Mouse (Mus musculus): ENCODE measurements around the gene Tnfrsf8. TPM values are rescaled to one million over a fixed set of nuclear protein-coding genes. Genes with fewer than 3 reads are reported as not detected.

The Tnfrsf8 gene
- polyA plus RNA-seq, 2 experiments: 0.02 to 0.05 TPM

- no peak for ATAC-seq (ENCODE audit: insufficient read depth)
- 60% methylated on average over 8 of the region's 8 CpGs for WGBS (ENCODE audit: insufficient replicate concordance)
- TF ChIP-seq EP300 (IDR thresholded peaks at IDR 0.05; ENCODE audit: low read depth) (no peak), CTCF (IDR thresholded peaks at IDR 0.05; ENCODE audit: low read depth) (no peak)
Measured at GRCm38 (mm10) chr4:145252611-145253010, 62.4 kb downstream of the Tnfrsf8 start.

GRCm38 (mm10) chr4:145251546-145251945 lies 63.4 kb downstream of the Tnfrsf8 start:
- Histone ChIP-seq H3K27ac (no peak overlapping the region), H3K27me3 (ENCODE audit: control insufficient read depth, insufficient read depth, low read length) (no peaks in the 10 kb centered on the region; the same call in 1 of the 2 replicates), H3K4me2 (ENCODE audit: low read depth) (no peak overlapping the region), H3K4me3 (ENCODE audit: insufficient read depth in 1 of 2, low read depth in 2 of 2, low read length in 2 of 2) (no peak overlapping the region), H3K4me1 (replicated peaks; ENCODE audit: control insufficient read depth in 2 of 2, insufficient read depth in 2 of 2, low read length in 1 of 2) (0 out of 4 replicates have a peak, but pooled peaks cover 0 to 3% of the 10 kb centered on the region in 2 experiments), H3K9me3 (ENCODE audit: control insufficient read depth, low read length) (no peaks in the 10 kb centered on the region), H3K9ac (replicated peaks) (no peak overlapping the region), H3K36me3 (replicated peaks; ENCODE audit: control insufficient read depth, insufficient read depth, low read depth) (no peaks in the 10 kb centered on the region)
- DNase-seq (ENCODE audit: low read depth in 3 of 3, low spot score in 3 of 3): no peak
- 82% methylated on average over 4 of the region's 4 CpGs for WGBS (ENCODE audit: insufficient replicate concordance)
- no peak for ATAC-seq (ENCODE audit: insufficient read depth)
- no peak for TF ChIP-seq EP300 (IDR thresholded peaks at IDR 0.05; ENCODE audit: low read depth)
- no peak for TF ChIP-seq CTCF (IDR thresholded peaks at IDR 0.05; ENCODE audit: low read depth)

More at GRCm38 (mm10) chr4:145252611-145253010, 62.4 kb downstream of the Tnfrsf8 start:
- no peaks in the 10 kb centered on the region for H3K9me3 ChIP-seq (ENCODE audit: control insufficient read depth, low read length)
- no peaks in the 10 kb centered on the region for H3K27me3 ChIP-seq (ENCODE audit: control insufficient read depth, insufficient read depth, low read length)
- H3K36me3 ChIP-seq (replicated peaks; ENCODE audit: control insufficient read depth, insufficient read depth, low read depth): no peaks in the 10 kb centered on the region
- H3K9ac ChIP-seq (replicated peaks): no peak overlapping the region
- H3K4me1 ChIP-seq (replicated peaks; ENCODE audit: control insufficient read depth in 2 of 2, insufficient read depth in 2 of 2, low read length in 1 of 2): 0 out of 4 replicates have a peak, but pooled peaks cover 0 to 3% of the 10 kb centered on the region in 2 experiments
- DNase-seq (ENCODE audit: low read depth in 3 of 3, low spot score in 3 of 3): no peak
- no peak overlapping the region for H3K27ac ChIP-seq
- H3K4me3 ChIP-seq (ENCODE audit: insufficient read depth in 1 of 2, low read depth in 2 of 2, low read length in 2 of 2): no peak overlapping the region
- H3K4me2 ChIP-seq (ENCODE audit: low read depth): no peak overlapping the region

- no peak for TF ChIP-seq CTCF (IDR thresholded peaks at IDR 0.05; ENCODE audit: low read depth)
- no peak for TF ChIP-seq EP300 (IDR thresholded peaks at IDR 0.05; ENCODE audit: low read depth)
- H3K4me1 ChIP-seq (replicated peaks; ENCODE audit: control insufficient read depth in 2 of 2, insufficient read depth in 2 of 2, low read length in 1 of 2): peaks cover 0 to 6% of the 10 kb centered on the region in 2 experiments; a peak in 1 of 4 replicates
- no peak overlapping the region for H3K9ac ChIP-seq (replicated peaks)
- no peak overlapping the region for H3K4me3 ChIP-seq (ENCODE audit: insufficient read depth in 1 of 2, low read depth in 2 of 2, low read length in 2 of 2)
- DNase-seq (ENCODE audit: low read depth in 3 of 3, low spot score in 3 of 3): no peak
- 40% methylated on average over 4 of the region's 4 CpGs for WGBS (ENCODE audit: insufficient replicate concordance)
- H3K27ac ChIP-seq: no peak overlapping the region
- H3K27me3 ChIP-seq (ENCODE audit: control insufficient read depth, insufficient read depth, low read length): peaks cover 4% of the 10 kb centered on the region
- ATAC-seq (ENCODE audit: insufficient read depth): no peak
- no peaks in the 10 kb centered on the region for H3K9me3 ChIP-seq (ENCODE audit: control insufficient read depth, low read length)
- no peak overlapping the region for H3K4me2 ChIP-seq (ENCODE audit: low read depth)
- no peaks in the 10 kb centered on the region for H3K36me3 ChIP-seq (replicated peaks; ENCODE audit: control insufficient read depth, insufficient read depth, low read depth)
Measured at GRCm38 (mm10) chr4:145250002-145250401, 65.0 kb downstream of the Tnfrsf8 start.

GRCm38 (mm10) chr4:145247556-145247955 lies 67.4 kb downstream of the Tnfrsf8 start:
- ATAC-seq (ENCODE audit: insufficient read depth) (no peak), DNase-seq (ENCODE audit: low read depth in 3 of 3, low spot score in 3 of 3) (no peak)
- Histone ChIP-seq H3K9me3 (ENCODE audit: control insufficient read depth, low read length) (no peaks in the 10 kb centered on the region), H3K4me1 (replicated peaks; ENCODE audit: control insufficient read depth in 2 of 2, insufficient read depth in 2 of 2, low read length in 1 of 2) (peaks cover 0 to 3% of the 10 kb centered on the region in 2 experiments; a peak in 1 of 4 replicates), H3K9ac (replicated peaks) (no peak overlapping the region), H3K4me2 (ENCODE audit: low read depth) (no peak overlapping the region), H3K4me3 (ENCODE audit: insufficient read depth in 1 of 2, low read depth in 2 of 2, low read length in 2 of 2) (no peak overlapping the region), H3K36me3 (replicated peaks; ENCODE audit: control insufficient read depth, insufficient read depth, low read depth) (no peaks in the 10 kb centered on the region), H3K27ac (no peak overlapping the region), H3K27me3 (ENCODE audit: control insufficient read depth, insufficient read depth, low read length) (peaks cover 4% of the 10 kb centered on the region)
- WGBS (ENCODE audit: insufficient replicate concordance): 49% methylated on average over 2 of the region's 2 CpGs
- TF ChIP-seq EP300 (IDR thresholded peaks at IDR 0.05; ENCODE audit: low read depth) (no peak), CTCF (IDR thresholded peaks at IDR 0.05; ENCODE audit: low read depth) (no peak)

GRCm38 (mm10) chr4:145246173-145247011 lies 68.6 kb downstream of the Tnfrsf8 start, which contains the start of gene Tnfrsf1b:
TSS of gene Tnfrsf1b (minus strand) at chr4:145246870.
- Histone ChIP-seq H3K36me3 (replicated peaks; ENCODE audit: control insufficient read depth, insufficient read depth, low read depth) (no peaks in the 10 kb centered on the region), H3K27me3 (ENCODE audit: control insufficient read depth, insufficient read depth, low read length) (peaks cover 4% of the 10 kb centered on the region), H3K27ac (no peak within 1 kb of the TSS), H3K4me2 (ENCODE audit: low read depth) (peak within 1 kb of the TSS; percentile 70), H3K4me3 (ENCODE audit: insufficient read depth in 1 of 2, low read depth in 2 of 2, low read length in 2 of 2) (peak within 1 kb of the TSS; percentile 51 to 59), H3K9ac (replicated peaks) (peak within 1 kb of the TSS; percentile 53), H3K9me3 (ENCODE audit: control insufficient read depth, low read length) (no peaks in the 10 kb centered on the region), H3K4me1 (replicated peaks; ENCODE audit: control insufficient read depth in 2 of 2, insufficient read depth in 2 of 2, low read length in 1 of 2) (peaks cover 0 to 3% of the 10 kb centered on the region in 2 experiments; a peak in 1 of 4 replicates)
- ATAC-seq (ENCODE audit: insufficient read depth) (peak; percentile 76), DNase-seq (ENCODE audit: low read depth in 3 of 3, low spot score in 3 of 3) (no peak)
- WGBS (ENCODE audit: insufficient replicate concordance): under 1% methylated on average over 47 of the region's 47 CpGs
- no peak for TF ChIP-seq EP300 (IDR thresholded peaks at IDR 0.05; ENCODE audit: low read depth)
- TF ChIP-seq CTCF (IDR thresholded peaks at IDR 0.05; ENCODE audit: low read depth): no peak

All from liver, embryonic 14.5 days (tissue).